ENCODE assay signal across 15 mouse cellular contexts in the genomic region with DNA sequence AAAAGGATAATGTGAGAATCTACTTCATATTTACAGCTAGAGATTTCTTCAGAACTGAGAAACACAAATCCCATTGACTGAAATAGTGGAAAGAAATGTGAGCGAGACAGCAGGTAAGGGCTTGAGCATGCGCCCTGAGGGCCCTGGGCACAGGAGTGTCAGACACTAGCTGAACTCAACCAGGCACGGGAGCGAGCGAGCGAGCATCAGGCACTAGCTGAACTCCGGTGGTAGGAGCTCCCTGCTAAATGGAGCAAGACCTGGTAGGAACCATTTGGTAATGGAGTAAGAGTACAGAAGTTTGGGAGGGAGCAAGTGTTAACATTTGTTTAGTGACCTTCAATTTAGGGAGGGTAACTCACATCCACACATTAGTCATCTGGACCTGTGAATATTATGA.
DNase-seq lines count a peak whose midpoint lies in the region; ATAC-seq and TF ChIP-seq lines count a peak whose summit lies in the region.
"Had no signal": no experiment of that assay in that cellular context is flagged by ENCODE, and none has a peak within 500 bp of the region (broad histone marks: within the 10 kb centered on the region; RNA-seq: fewer than 3 reads in every experiment).

No protein-coding gene starts in this region.

- intact Hi-C loops in gastrocnemius, postnatal 14 days (cut with DNase I; ENCODE audit: low total_unique reads) = no loop called here

- no peak overlapping the region for H3K4me3 ChIP-seq in forebrain, embryonic 10.5 days
- H3K4me3 ChIP-seq in forebrain, postnatal 0 days (ENCODE audit: low read depth, low read length) = no peak overlapping the region
- no peak overlapping the region; the same call in 1 of the 2 replicates for H3K4me3 ChIP-seq in kidney, embryonic 16.5 days (ENCODE audit: low read length)
- H3K4me3 ChIP-seq in MEL (ENCODE audit: control insufficient read depth in 1 of 2, insufficient read depth in 1 of 2, low read depth in 2 of 2, low read length in 2 of 2) = peak overlapping the region; percentile 47 to 52; a peak in 3 of 4 replicates
- H3K4me3 ChIP-seq in limb, embryonic 10.5 days = no peak overlapping the region; the same call in 1 of the 2 replicates
- H3K4me3 ChIP-seq: intestine, embryonic 15.5 days; myocyte had no signal

- no peak for TF ChIP-seq RAD21 in MEL (IDR thresholded peaks at IDR 0.05; ENCODE audit: low read depth, low read length)

- H3K9me3 ChIP-seq in forebrain, embryonic 10.5 days = no peaks in the 10 kb centered on the region
- H3K9me3 ChIP-seq in forebrain, postnatal 0 days (ENCODE audit: low read length) = no peaks in the 10 kb centered on the region
- no peaks in the 10 kb centered on the region for H3K9me3 ChIP-seq in kidney, embryonic 16.5 days (ENCODE audit: low read length)
- H3K9me3 ChIP-seq in MEL (replicated peaks; ENCODE audit: insufficient read depth, low read length) = no peaks in the 10 kb centered on the region
- H3K9me3 ChIP-seq in limb, embryonic 10.5 days (replicated peaks) = no peaks in the 10 kb centered on the region
- H3K9me3 ChIP-seq: intestine, embryonic 15.5 days; megakaryocyte, embryonic 14.5 days had no signal

- H3K9ac ChIP-seq in forebrain, postnatal 0 days = no peak overlapping the region
- H3K9ac ChIP-seq in kidney, embryonic 16.5 days (replicated peaks; ENCODE audit: low read length) = no peak overlapping the region
- peak overlapping the region; percentile 63 for H3K9ac ChIP-seq in MEL (ENCODE audit: control insufficient read depth, low read depth, low read length, poor library complexity, severe bottlenecking)
- H3K9ac ChIP-seq: intestine, embryonic 15.5 days; liver, embryonic 14.5 days had no signal

- H3K4me1 ChIP-seq in forebrain, embryonic 10.5 days = peaks cover 15% of the 10 kb centered on the region
- no peaks in the 10 kb centered on the region for H3K4me1 ChIP-seq in forebrain, postnatal 0 days (ENCODE audit: insufficient read depth)
- H3K4me1 ChIP-seq in kidney, embryonic 16.5 days (ENCODE audit: insufficient read depth, low read length) = peaks cover 12% of the 10 kb centered on the region; the same call in 1 of the 2 replicates
- peaks cover 3 to 6% of the 10 kb centered on the region in 2 experiments for H3K4me1 ChIP-seq in MEL (ENCODE audit: control insufficient read depth in 1 of 2, insufficient read depth in 2 of 2, low read length in 2 of 2)
- peaks cover 25% of the 10 kb centered on the region for H3K4me1 ChIP-seq in limb, embryonic 10.5 days
- H3K4me1 ChIP-seq: intestine, embryonic 15.5 days had no signal

- H3K27ac ChIP-seq in forebrain, embryonic 10.5 days = peak overlapping the region; percentile 66
- H3K27ac ChIP-seq in forebrain, postnatal 0 days (ENCODE audit: low read depth, low read length) = no peak overlapping the region
- H3K27ac ChIP-seq in kidney, embryonic 16.5 days (ENCODE audit: low read length) = peak overlapping the region; percentile 61; the same call in 1 of the 2 replicates
- no peak overlapping the region; the same call in 1 of the 2 replicates for H3K27ac ChIP-seq in MEL (ENCODE audit: control insufficient read depth, low read depth, low read length)
- H3K27ac ChIP-seq in limb, embryonic 10.5 days = peak overlapping the region; percentile 86
- H3K27ac ChIP-seq: heart, adult 2 months; intestine, embryonic 15.5 days; liver, embryonic 14.5 days had no signal

- DNase-seq in forebrain, embryonic 10.5 days (ENCODE audit: extremely low spot score, low spot score) = no peak
- no peak for DNase-seq in forebrain, postnatal 0 days
- no peak for DNase-seq in kidney, adult 11 months
- DNase-seq in MEL (ENCODE audit: low read depth, low spot score) = no peak
- DNase-seq in limb, embryonic 10.5 days (ENCODE audit: low spot score) = peak; percentile 36
- no peak for DNase-seq in left cerebral cortex, adult 18-20 months (ENCODE audit: low spot score in 2 of 2)
- no peak for DNase-seq in gastrocnemius, postnatal 14 days
- DNase-seq: cerebellum, adult 8-10 months; layer of hippocampus, postnatal 36 days had no signal

- no peak for ATAC-seq in forebrain, postnatal 0 days
- peak; percentile 86 for ATAC-seq in kidney, embryonic 16.5 days (ENCODE audit: low FRiP score, low TSS enrichment)
- ATAC-seq: intestine, embryonic 15.5 days had no signal

- no peak for TF ChIP-seq CTCF in forebrain, postnatal 0 days (IDR thresholded peaks at IDR 0.05; ENCODE audit: low read depth)
- TF ChIP-seq CTCF in MEL (IDR thresholded peaks at IDR 0.05 in 2 of 3, conservative IDR thresholded peaks at IDR 0.05 in 1 of 3; ENCODE audit: control insufficient read depth in 1 of 3, insufficient read depth in 1 of 3, low read depth in 2 of 3, low read length in 3 of 3, poor library complexity in 1 of 3, severe bottlenecking in 1 of 3) = no peak

- 75% methylated on average over 7 of the region's 7 CpGs for WGBS in forebrain, embryonic 10.5 days
- 87% methylated on average over 7 of the region's 7 CpGs for WGBS in forebrain, postnatal 0 days
- WGBS in kidney, embryonic 16.5 days = 41% methylated on average over 7 of the region's 7 CpGs
- WGBS in limb, embryonic 10.5 days = 67% methylated on average over 7 of the region's 7 CpGs

- H3K36me3 ChIP-seq in forebrain, embryonic 10.5 days (replicated peaks) = no peaks in the 10 kb centered on the region
- no peaks in the 10 kb centered on the region for H3K36me3 ChIP-seq in forebrain, postnatal 0 days (ENCODE audit: insufficient read depth)
- no peaks in the 10 kb centered on the region for H3K36me3 ChIP-seq in kidney, embryonic 16.5 days (ENCODE audit: insufficient read depth, low read length)
- H3K36me3 ChIP-seq in MEL (ENCODE audit: control insufficient read depth in 1 of 2, insufficient read depth in 2 of 2, low read length in 2 of 2) = peaks cover 0 to 3% of the 10 kb centered on the region in 2 experiments; a peak in 2 of 4 replicates
- no peaks in the 10 kb centered on the region for H3K36me3 ChIP-seq in limb, embryonic 10.5 days
- H3K36me3 ChIP-seq: intestine, embryonic 15.5 days had no signal

- no peak for TF ChIP-seq EP300 in MEL (IDR thresholded peaks at IDR 0.05; ENCODE audit: low read depth in 1 of 2, low read length in 2 of 2)

- no peak overlapping the region for H3K4me2 ChIP-seq in forebrain, postnatal 0 days (ENCODE audit: low read depth)
- peak overlapping the region; percentile 54 for H3K4me2 ChIP-seq in kidney, embryonic 16.5 days (replicated peaks; ENCODE audit: low read depth, low read length)

- H3K79me2 ChIP-seq in MEL (ENCODE audit: control insufficient read depth, insufficient read depth, low read length, poor library complexity) = no peaks in the 10 kb centered on the region

- peaks cover 5% of the 10 kb centered on the region; the same call in 1 of the 2 replicates for H3K27me3 ChIP-seq in forebrain, embryonic 10.5 days (ENCODE audit: poor library complexity, severe bottlenecking)
- no peaks in the 10 kb centered on the region for H3K27me3 ChIP-seq in forebrain, postnatal 0 days (ENCODE audit: insufficient read depth, low read length)
- H3K27me3 ChIP-seq in kidney, embryonic 16.5 days (ENCODE audit: insufficient read depth, low read length) = no peaks in the 10 kb centered on the region
- H3K27me3 ChIP-seq in MEL (ENCODE audit: control insufficient read depth in 1 of 2, insufficient read depth in 2 of 2, low read length in 2 of 2) = no peaks in the 10 kb centered on the region
- H3K27me3 ChIP-seq in limb, embryonic 10.5 days (ENCODE audit: low read depth, poor library complexity, severe bottlenecking) = no peaks in the 10 kb centered on the region
- H3K27me3 ChIP-seq: intestine, embryonic 15.5 days had no signal

- no peak for TF ChIP-seq POLR2A in MEL (IDR thresholded peaks at IDR 0.05; ENCODE audit: control insufficient read depth in 1 of 2, insufficient read depth in 1 of 2, low read depth in 1 of 2, low read length in 2 of 2, poor library complexity in 1 of 2)

TF ChIP-seq in MEL, 35 proteins besides CTCF, POLR2A, EP300 and RAD21:
- TF ChIP-seq MAFK (IDR thresholded peaks at IDR 0.05; ENCODE audit: borderline replicate concordance, low read depth, low read length) = no peak
- TF ChIP-seq BHLHE40 (IDR thresholded peaks at IDR 0.05; ENCODE audit: borderline replicate concordance, low read depth, low read length) = no peak
- no peak for TF ChIP-seq MYC (IDR thresholded peaks at IDR 0.05; ENCODE audit: low read depth, low read length)
- TF ChIP-seq UBTF (IDR thresholded peaks at IDR 0.05; ENCODE audit: borderline replicate concordance, insufficient read depth, low read depth, low read length) = no peak
- no peak for TF ChIP-seq TAL1 (IDR thresholded peaks at IDR 0.05; ENCODE audit: low read length)
- TF ChIP-seq ZC3H11A (IDR thresholded peaks at IDR 0.05; ENCODE audit: low read depth, low read length) = no peak
- TF ChIP-seq MXI1 (IDR thresholded peaks at IDR 0.05; ENCODE audit: low read depth, low read length) = no peak
- no peak for TF ChIP-seq ZKSCAN1 (IDR thresholded peaks at IDR 0.05; ENCODE audit: low read depth, low read length)
- TF ChIP-seq USF2 (IDR thresholded peaks at IDR 0.05; ENCODE audit: borderline replicate concordance in 1 of 2, insufficient read depth in 1 of 2, low read depth in 1 of 2, low read length in 2 of 2) = no peak
- TF ChIP-seq HCFC1 (IDR thresholded peaks at IDR 0.05; ENCODE audit: low read depth, low read length) = no peak
- no peak for TF ChIP-seq MAX (IDR thresholded peaks at IDR 0.05; ENCODE audit: low read length)
- TF ChIP-seq GATA1 (IDR thresholded peaks at IDR 0.05; ENCODE audit: low read depth, low read length) = no peak
- TF ChIP-seq ETS1 (IDR thresholded peaks at IDR 0.05; ENCODE audit: low read depth, low read length) = no peak
- TF ChIP-seq USF1 (IDR thresholded peaks at IDR 0.05; ENCODE audit: low read depth, low read length) = no peak
- no peak for TF ChIP-seq NELFE (IDR thresholded peaks at IDR 0.05; ENCODE audit: low read depth, low read length)
- no peak for TF ChIP-seq NRF1 (IDR thresholded peaks at IDR 0.05; ENCODE audit: insufficient read depth, low read depth, low read length, poor library complexity, severe bottlenecking)

Comparison
In these comparisons a context has a peak if more than half of its experiments do, and no peak if none do; other contexts are left out.
1. H3K27ac ChIP-seq: peak in forebrain, embryonic 10.5 days (single experiment), kidney, embryonic 16.5 days (single experiment) and limb, embryonic 10.5 days (single experiment); none in forebrain, postnatal 0 days (single experiment) and MEL (single experiment).
2. H3K4me3 ChIP-seq: peak in MEL (2 of 2); none in forebrain, embryonic 10.5 days (single experiment), forebrain, postnatal 0 days (single experiment), kidney, embryonic 16.5 days (single experiment) and limb, embryonic 10.5 days (single experiment).